Mouse (Mus musculus) fat pad, adult 2 months (tissue): Measurements from ENCODE around the gene Olfr1230.

Source experiments
- DNase-seq: peaks from one replicate; pipeline ENCODE4 v3.0.0-alpha.2; 2011; ENCODE audit warnings: low read depth, low spot score; ENCODE audit errors: extremely low read depth

Gene Olfr1230

DNA sequence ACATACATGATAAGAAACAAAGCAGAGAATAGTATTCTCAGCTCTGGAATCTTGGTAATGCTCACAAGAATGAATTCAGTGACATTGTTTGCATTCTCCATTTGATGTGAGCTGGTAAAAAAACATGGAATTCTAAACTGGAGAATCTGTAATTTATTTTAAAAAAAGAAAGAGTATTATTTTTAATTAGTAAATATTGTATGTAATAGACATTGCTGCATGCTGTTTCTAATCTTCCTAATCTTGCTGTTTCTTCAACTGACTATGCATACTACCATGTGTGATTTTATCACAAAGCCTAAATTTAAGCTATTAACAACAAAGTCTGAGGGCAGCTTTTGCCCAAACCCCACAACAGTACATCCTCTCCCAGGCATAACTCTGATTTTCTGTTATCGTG, at the start of gene Olfr1230:
Gene Olfr1230 (minus strand): TSS at position 101 of the 400 bp plus-strand sequence.
- DNase-seq = no peak

- DNase-seq = no peak
These were observed 45.2 kb upstream of the Olfr1230 start, which contains the start of gene Olfr1233 for GRCm38 (mm10) chr2:89342298-89342697. Olfr1233 (minus strand) TSS chr2:89342398.

- DNase-seq = no peak
These were observed 32.5 kb upstream of the Olfr1230 start, which contains the start of gene Olfr1232 for GRCm38 (mm10) chr2:89329575-89329974. Olfr1232 (minus strand) TSS chr2:89329675.

GRCm38 (mm10) chr2:89306974-89307373, 9.9 kb upstream of the Olfr1230 start, which contains the start of gene Olfr1231:
Olfr1231 (minus strand) TSS chr2:89307074.
- no peak for DNase-seq

DNA sequence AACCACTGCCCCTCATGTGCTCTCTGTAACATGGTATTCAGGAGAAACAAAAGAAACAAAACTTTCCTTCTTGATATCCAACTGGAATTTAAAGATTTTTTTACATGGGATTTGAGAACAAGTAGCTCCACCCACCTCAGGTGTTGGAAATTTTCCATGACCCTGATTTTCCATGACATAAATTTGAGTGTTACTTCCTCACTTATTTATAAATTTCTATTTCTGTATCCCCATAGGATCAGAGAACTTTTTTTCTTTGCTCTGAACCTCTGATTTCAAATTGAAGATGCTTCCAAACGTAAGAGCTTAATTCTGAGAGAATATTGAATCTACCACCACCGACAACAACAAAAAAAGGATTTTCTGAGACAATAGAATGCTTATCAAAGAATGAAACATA, 9.2 kb downstream of the Olfr1230 start, which contains the start of gene Olfr1229:
Gene Olfr1229 (minus strand): TSS at position 101 of the 400 bp plus-strand sequence.
- no peak for DNase-seq

GRCm38 (mm10) chr2:89253962-89254361, 43.1 kb downstream of the Olfr1230 start, which contains the start of gene Olfr1228:
Olfr1228 (minus strand) TSS chr2:89254062.
- DNase-seq = no peak
